Mouse (Mus musculus): ENCODE data around the gene Ppy. TPM values are rescaled to one million over a fixed set of nuclear protein-coding genes. Genes with fewer than 3 reads are reported as not detected.

Gene Ppy
- polyA plus RNA-seq, 1 experiment = 2.7 TPM

DNA sequence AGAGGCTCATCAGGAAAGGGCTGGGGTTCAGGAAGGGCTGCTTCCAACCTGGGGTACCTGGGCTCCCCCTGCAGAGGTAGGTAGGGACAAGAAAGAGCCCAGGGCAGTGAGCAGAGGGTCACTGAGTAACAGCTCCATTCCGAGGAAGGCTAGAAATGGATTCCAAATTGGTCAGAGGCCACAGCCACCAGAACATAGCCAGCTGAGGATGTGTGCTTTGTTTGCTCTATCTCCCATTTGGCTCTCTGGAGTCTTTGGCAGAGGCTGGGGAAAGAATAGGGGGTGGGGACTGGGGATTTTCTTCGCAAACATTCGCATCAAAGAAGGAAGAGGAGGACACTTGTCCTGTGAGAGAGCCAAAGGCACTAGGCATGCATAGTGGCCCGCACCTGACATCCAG lies 49.2 kb downstream of the Ppy start:
- DNase-seq (ENCODE audit: low read depth, low spot score) = no peak
- 38% methylated on average over 4 of the region's 4 CpGs for WGBS

DNA sequence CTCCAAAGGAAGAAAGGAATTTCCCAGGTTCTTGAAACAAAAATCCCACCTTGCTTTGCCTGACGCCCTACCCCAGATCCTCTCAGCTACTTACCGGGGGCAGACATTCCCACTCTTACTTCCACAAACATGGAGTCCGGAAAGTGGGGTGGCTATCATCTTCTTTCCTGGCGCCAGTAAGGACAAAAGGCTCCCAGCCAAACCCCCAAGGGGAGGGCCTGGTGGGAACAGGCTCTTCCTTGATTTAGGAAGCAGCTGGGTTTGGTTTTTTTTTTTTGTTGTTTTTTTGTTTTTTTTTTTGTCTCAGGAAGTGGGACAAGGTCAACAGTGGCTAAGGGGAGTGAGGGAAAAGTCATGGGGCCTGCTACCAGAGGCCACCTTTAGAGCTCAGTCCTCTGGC lies 49.6 kb downstream of the Ppy start:
- no peak for DNase-seq (ENCODE audit: low read depth, low spot score)
- 69% methylated on average over 4 of the region's 4 CpGs for WGBS

Other genes with a start within 250 kb of the Ppy start
- gene Meox1, start 206.9 kb downstream of the Ppy start, polyA plus RNA-seq (2012; rRNA removed) = 1.6 and 1.8 TPM in 2 replicates
- not detected in 2 replicates for gene Sost, start 134.3 kb downstream of the Ppy start, polyA plus RNA-seq (2012; rRNA removed)
- not detected in 2 replicates for gene Cfap97d1, start 117.0 kb downstream of the Ppy start, polyA plus RNA-seq (2012; rRNA removed)
- 19.2 and 32.9 TPM in 2 replicates for gene Dusp3, start 114.3 kb downstream of the Ppy start, polyA plus RNA-seq (2012; rRNA removed)
- gene Mpp3, start 72.9 kb downstream of the Ppy start, polyA plus RNA-seq (2012; rRNA removed) = 2.4 and 2.9 TPM in 2 replicates
- 4.0 and 6.0 TPM in 2 replicates for gene Cd300lg, start 59.8 kb downstream of the Ppy start, polyA plus RNA-seq (2012; rRNA removed)
- gene Mpp2, start 12.8 kb downstream of the Ppy start, polyA plus RNA-seq (2012; rRNA removed) = 1.8 and 2.1 TPM in 2 replicates
- gene Pyy, start 6.5 kb upstream of the Ppy start, polyA plus RNA-seq (2012; rRNA removed) = 224 and 536 TPM in 2 replicates
- 48.7 and 73.1 TPM in 2 replicates for gene Nags, start 44.2 kb upstream of the Ppy start, polyA plus RNA-seq (2012; rRNA removed)
- gene Tmem101, start 55.1 kb upstream of the Ppy start, polyA plus RNA-seq (2012; rRNA removed) = 15.9 and 16.7 TPM in 2 replicates
- gene Lsm12, start 84.0 kb upstream of the Ppy start, polyA plus RNA-seq (2012; rRNA removed) = 33.9 and 45.9 TPM in 2 replicates
- 72.0 and 72.6 TPM in 2 replicates for gene G6pc3, start 88.3 kb upstream of the Ppy start, polyA plus RNA-seq (2012; rRNA removed)
- 30.3 TPM in 2 replicates for gene Hdac5, start 128.8 kb upstream of the Ppy start, polyA plus RNA-seq (2012; rRNA removed)
- 7.2 and 9.3 TPM in 2 replicates for gene BC030867, start 147.6 kb upstream of the Ppy start, polyA plus RNA-seq (2012; rRNA removed)
- gene Asb16, start 167.4 kb upstream of the Ppy start, polyA plus RNA-seq (2012; rRNA removed) = 0.47 and 0.55 TPM in 2 replicates
- gene Tmub2, start 183.6 kb upstream of the Ppy start, polyA plus RNA-seq (2012; rRNA removed) = 54.5 and 65.4 TPM in 2 replicates
- gene Atxn7l3, start 195.3 kb upstream of the Ppy start, polyA plus RNA-seq (2012; rRNA removed) = 32.7 and 33.6 TPM in 2 replicates
- gene Ubtf, start 218.4 kb upstream of the Ppy start, polyA plus RNA-seq (2012; rRNA removed) = 22.0 and 22.5 TPM in 2 replicates